Mouse (Mus musculus): Measurements from ENCODE around the gene Phc3.

Gene Phc3

GRCm38 (mm10) chr3:31000018-31000407 lies 30.8 kb upstream of the Phc3 start:
- peaks cover 87% of the 10 kb centered on the region for H3K4me1 ChIP-seq (replicated peaks; ENCODE audit: low read depth, low read length)
- no peaks in the 10 kb centered on the region for H3K9me3 ChIP-seq (ENCODE audit: low read length)
- H3K36me3 ChIP-seq (ENCODE audit: insufficient read depth, low read length) = peaks cover 14% of the 10 kb centered on the region; the same call in 1 of the 2 replicates
- peak overlapping the region; percentile 30; the same call in 1 of the 2 replicates for H3K4me3 ChIP-seq (replicated peaks; ENCODE audit: low read length)
- H3K27me3 ChIP-seq (ENCODE audit: insufficient read depth, low read length) = no peaks in the 10 kb centered on the region
- TF ChIP-seq NANOG (IDR thresholded peaks at IDR 0.05; ENCODE audit: borderline replicate concordance, low read length) = no peak
- TF ChIP-seq CTCF (conservative IDR thresholded peaks at IDR 0.05; ENCODE audit: low read length) = no peak
- TF ChIP-seq POU5F1 (IDR thresholded peaks at IDR 0.05; ENCODE audit: borderline replicate concordance, low read length) = no peak

- TF ChIP-seq CTCF (conservative IDR thresholded peaks at IDR 0.05; ENCODE audit: low read length) (no peak), NANOG (IDR thresholded peaks at IDR 0.05; ENCODE audit: borderline replicate concordance, low read length) (no peak), POU5F1 (IDR thresholded peaks at IDR 0.05; ENCODE audit: borderline replicate concordance, low read length) (no peak)
- Histone ChIP-seq H3K27me3 (ENCODE audit: insufficient read depth, low read length) (no peaks in the 10 kb centered on the region), H3K4me1 (replicated peaks; ENCODE audit: low read depth, low read length) (peaks cover 87% of the 10 kb centered on the region), H3K36me3 (ENCODE audit: insufficient read depth, low read length) (peaks cover 14% of the 10 kb centered on the region; the same call in 1 of the 2 replicates), H3K9me3 (ENCODE audit: low read length) (no peaks in the 10 kb centered on the region), H3K4me3 (replicated peaks; ENCODE audit: low read length) (peak overlapping the region; percentile 30)
Observed at GRCm38 (mm10) chr3:30999401-31000017, 30.3 kb upstream of the Phc3 start.

DNA sequence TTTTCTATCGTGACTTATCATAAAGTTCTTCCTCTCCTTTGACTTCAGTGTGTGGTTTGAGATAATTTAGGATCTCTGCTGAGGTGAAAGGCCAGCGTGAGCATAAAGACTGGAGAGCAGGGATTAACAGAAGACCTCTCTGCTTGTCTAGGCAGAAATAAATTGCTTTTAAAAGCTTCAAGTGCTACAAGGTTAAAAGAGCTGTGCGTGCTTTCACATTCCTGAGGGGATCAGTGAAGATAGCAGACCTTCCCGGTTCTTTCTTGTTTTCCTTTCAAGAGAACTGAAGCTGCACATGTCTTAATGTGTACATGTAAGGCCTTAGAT lies 27.4 kb upstream of the Phc3 start:
- Histone ChIP-seq H3K4me3 (replicated peaks; ENCODE audit: low read length) (peak overlapping the region; percentile 99), H3K36me3 (ENCODE audit: insufficient read depth, low read length) (peaks cover 14% of the 10 kb centered on the region; the same call in 1 of the 2 replicates), H3K27me3 (ENCODE audit: insufficient read depth, low read length) (no peaks in the 10 kb centered on the region), H3K9me3 (ENCODE audit: low read length) (no peaks in the 10 kb centered on the region), H3K4me1 (replicated peaks; ENCODE audit: low read depth, low read length) (peaks cover 82% of the 10 kb centered on the region)
- TF ChIP-seq NANOG (IDR thresholded peaks at IDR 0.05; ENCODE audit: borderline replicate concordance, low read length) = no peak
- no peak for TF ChIP-seq CTCF (conservative IDR thresholded peaks at IDR 0.05; ENCODE audit: low read length)
- no peak for TF ChIP-seq POU5F1 (IDR thresholded peaks at IDR 0.05; ENCODE audit: borderline replicate concordance, low read length)

DNA sequence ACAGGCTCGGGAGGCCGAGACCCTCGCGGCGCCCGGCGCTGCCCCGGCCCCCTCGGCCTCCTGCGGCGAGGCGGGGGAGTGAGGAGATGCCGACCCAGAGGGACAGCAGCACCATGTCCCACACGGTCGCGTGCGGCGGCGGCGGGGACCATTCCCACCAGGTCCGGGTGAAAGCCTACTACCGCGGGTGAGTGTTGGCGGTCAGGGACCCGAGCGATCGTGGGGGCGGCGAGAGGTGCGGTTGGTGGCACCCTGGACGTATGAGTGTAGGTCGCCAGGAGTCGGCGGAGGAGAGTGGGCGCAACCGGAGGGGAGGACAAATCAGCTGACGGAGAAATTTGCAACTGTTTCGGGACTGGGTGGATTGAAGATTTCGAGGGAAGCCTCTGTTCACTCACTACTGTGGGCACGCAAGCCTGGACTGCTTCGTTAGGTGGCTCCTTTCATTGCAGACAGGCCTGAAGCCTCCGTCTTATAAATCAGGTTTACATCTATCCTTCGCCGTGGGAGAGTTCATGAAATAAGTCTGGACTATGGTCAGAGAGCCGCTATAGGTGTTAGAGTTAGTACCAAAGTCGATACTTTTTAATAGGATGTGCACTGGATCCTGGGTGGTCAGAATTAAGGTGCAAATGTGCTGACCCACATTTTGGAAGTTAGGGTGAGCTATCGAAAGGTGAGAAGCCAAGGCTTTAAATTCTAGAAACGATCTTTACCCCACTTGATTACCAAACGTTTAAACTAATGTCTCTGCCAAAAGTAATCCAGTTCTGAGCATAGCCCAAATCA lies 26.9 kb upstream of the Phc3 start:
- H3K9me3 ChIP-seq (ENCODE audit: low read length) = no peaks in the 10 kb centered on the region
- peak overlapping the region; percentile 99 for H3K4me3 ChIP-seq (replicated peaks; ENCODE audit: low read length)
- H3K27me3 ChIP-seq (ENCODE audit: insufficient read depth, low read length) = no peaks in the 10 kb centered on the region
- peaks cover 76% of the 10 kb centered on the region for H3K4me1 ChIP-seq (replicated peaks; ENCODE audit: low read depth, low read length)
- no peak for TF ChIP-seq NANOG (IDR thresholded peaks at IDR 0.05; ENCODE audit: borderline replicate concordance, low read length)
- no peak for TF ChIP-seq CTCF (conservative IDR thresholded peaks at IDR 0.05; ENCODE audit: low read length)
- no peak for TF ChIP-seq POU5F1 (IDR thresholded peaks at IDR 0.05; ENCODE audit: borderline replicate concordance, low read length)
- peaks cover 14% of the 10 kb centered on the region; the same call in 1 of the 2 replicates for H3K36me3 ChIP-seq (ENCODE audit: insufficient read depth, low read length)

GRCm38 (mm10) chr3:30995283-30995898 lies 26.2 kb upstream of the Phc3 start, which contains the start of gene Prkci:
Prkci (plus strand) TSS chr3:30995747.
- Histone ChIP-seq H3K36me3 (ENCODE audit: insufficient read depth, low read length) (peaks cover 14% of the 10 kb centered on the region; the same call in 1 of the 2 replicates), H3K9me3 (ENCODE audit: low read length) (no peaks in the 10 kb centered on the region), H3K4me1 (replicated peaks; ENCODE audit: low read depth, low read length) (peaks cover 69% of the 10 kb centered on the region), H3K27me3 (ENCODE audit: insufficient read depth, low read length) (no peaks in the 10 kb centered on the region), H3K4me3 (replicated peaks; ENCODE audit: low read length) (peak within 1 kb of the TSS; percentile 99)
- no peak for TF ChIP-seq NANOG (IDR thresholded peaks at IDR 0.05; ENCODE audit: borderline replicate concordance, low read length)
- no peak for TF ChIP-seq POU5F1 (IDR thresholded peaks at IDR 0.05; ENCODE audit: borderline replicate concordance, low read length)
- TF ChIP-seq CTCF (conservative IDR thresholded peaks at IDR 0.05; ENCODE audit: low read length) = no peak

DNA sequence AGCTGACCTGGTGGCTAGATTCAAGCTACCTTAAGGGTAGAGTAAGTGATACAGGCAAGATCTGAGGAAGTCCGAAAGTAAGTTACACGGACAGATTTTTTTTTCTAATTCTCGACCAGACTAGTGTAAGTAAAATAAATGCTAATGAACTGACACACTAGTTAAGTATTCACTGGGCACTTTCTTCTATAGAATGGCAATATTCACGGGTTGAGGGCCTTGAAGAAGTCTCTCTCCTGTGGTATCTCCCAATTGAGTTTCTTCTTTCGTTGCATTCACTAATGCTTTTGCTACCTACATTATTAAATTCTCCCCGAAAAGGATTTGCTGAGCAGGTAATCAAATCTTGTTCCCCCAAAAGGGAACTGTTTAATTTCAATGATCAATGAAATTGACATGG lies 25.6 kb upstream of the Phc3 start:
- TF ChIP-seq POU5F1 (IDR thresholded peaks at IDR 0.05; ENCODE audit: borderline replicate concordance, low read length) = no peak
- no peak for TF ChIP-seq CTCF (conservative IDR thresholded peaks at IDR 0.05; ENCODE audit: low read length)
- TF ChIP-seq NANOG (IDR thresholded peaks at IDR 0.05; ENCODE audit: borderline replicate concordance, low read length) = no peak
- peaks cover 14% of the 10 kb centered on the region; the same call in 1 of the 2 replicates for H3K36me3 ChIP-seq (ENCODE audit: insufficient read depth, low read length)
- no peaks in the 10 kb centered on the region for H3K27me3 ChIP-seq (ENCODE audit: insufficient read depth, low read length)
- H3K4me3 ChIP-seq (replicated peaks; ENCODE audit: low read length) = peak overlapping the region; percentile 99
- H3K9me3 ChIP-seq (ENCODE audit: low read length) = no peaks in the 10 kb centered on the region
- peaks cover 64% of the 10 kb centered on the region for H3K4me1 ChIP-seq (replicated peaks; ENCODE audit: low read depth, low read length)

GRCm38 (mm10) chr3:30993066-30993573 lies 23.9 kb upstream of the Phc3 start:
- TF ChIP-seq NANOG (IDR thresholded peaks at IDR 0.05; ENCODE audit: borderline replicate concordance, low read length) = no peak
- no peak for TF ChIP-seq CTCF (conservative IDR thresholded peaks at IDR 0.05; ENCODE audit: low read length)
- no peak for TF ChIP-seq POU5F1 (IDR thresholded peaks at IDR 0.05; ENCODE audit: borderline replicate concordance, low read length)
- Histone ChIP-seq H3K27me3 (ENCODE audit: insufficient read depth, low read length) (no peaks in the 10 kb centered on the region), H3K36me3 (ENCODE audit: insufficient read depth, low read length) (peaks cover 8% of the 10 kb centered on the region; the same call in 1 of the 2 replicates), H3K9me3 (ENCODE audit: low read length) (no peaks in the 10 kb centered on the region), H3K4me3 (replicated peaks; ENCODE audit: low read length) (no peak overlapping the region), H3K4me1 (replicated peaks; ENCODE audit: low read depth, low read length) (peaks cover 47% of the 10 kb centered on the region)

DNA sequence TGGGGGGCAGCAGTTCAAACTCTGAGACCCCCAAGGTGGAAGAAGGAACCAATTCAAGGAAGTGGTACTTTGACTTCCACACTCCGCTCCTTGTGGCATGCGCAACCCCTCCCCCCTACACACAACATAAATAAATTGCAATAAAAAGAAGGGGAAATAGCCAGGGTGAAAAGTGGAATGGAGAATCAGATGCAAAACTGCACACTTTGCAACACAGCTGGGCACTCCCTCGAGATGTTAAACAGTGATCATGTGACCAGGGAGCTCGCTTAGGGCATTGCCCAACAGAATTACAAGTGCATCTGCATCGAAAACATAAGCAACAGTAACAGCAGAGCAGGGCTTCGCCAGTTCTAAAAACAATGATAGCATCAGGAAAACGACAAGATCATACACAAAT lies 22.9 kb upstream of the Phc3 start:
- no peaks in the 10 kb centered on the region for H3K36me3 ChIP-seq (ENCODE audit: insufficient read depth, low read length)
- peaks cover 4% of the 10 kb centered on the region; the same call in 1 of the 2 replicates for H3K9me3 ChIP-seq (ENCODE audit: low read length)
- H3K4me3 ChIP-seq (replicated peaks; ENCODE audit: low read length) = no peak overlapping the region
- peaks cover 38% of the 10 kb centered on the region for H3K4me1 ChIP-seq (replicated peaks; ENCODE audit: low read depth, low read length)
- no peak for TF ChIP-seq POU5F1 (IDR thresholded peaks at IDR 0.05; ENCODE audit: borderline replicate concordance, low read length)
- TF ChIP-seq CTCF (conservative IDR thresholded peaks at IDR 0.05; ENCODE audit: low read length) = no peak
- TF ChIP-seq NANOG (IDR thresholded peaks at IDR 0.05; ENCODE audit: borderline replicate concordance, low read length) = no peak
- no peaks in the 10 kb centered on the region for H3K27me3 ChIP-seq (ENCODE audit: insufficient read depth, low read length)

All from E14TG2a.4 (cell line).